ENCODE assay signal across 12 mouse cellular contexts in the genomic region with DNA sequence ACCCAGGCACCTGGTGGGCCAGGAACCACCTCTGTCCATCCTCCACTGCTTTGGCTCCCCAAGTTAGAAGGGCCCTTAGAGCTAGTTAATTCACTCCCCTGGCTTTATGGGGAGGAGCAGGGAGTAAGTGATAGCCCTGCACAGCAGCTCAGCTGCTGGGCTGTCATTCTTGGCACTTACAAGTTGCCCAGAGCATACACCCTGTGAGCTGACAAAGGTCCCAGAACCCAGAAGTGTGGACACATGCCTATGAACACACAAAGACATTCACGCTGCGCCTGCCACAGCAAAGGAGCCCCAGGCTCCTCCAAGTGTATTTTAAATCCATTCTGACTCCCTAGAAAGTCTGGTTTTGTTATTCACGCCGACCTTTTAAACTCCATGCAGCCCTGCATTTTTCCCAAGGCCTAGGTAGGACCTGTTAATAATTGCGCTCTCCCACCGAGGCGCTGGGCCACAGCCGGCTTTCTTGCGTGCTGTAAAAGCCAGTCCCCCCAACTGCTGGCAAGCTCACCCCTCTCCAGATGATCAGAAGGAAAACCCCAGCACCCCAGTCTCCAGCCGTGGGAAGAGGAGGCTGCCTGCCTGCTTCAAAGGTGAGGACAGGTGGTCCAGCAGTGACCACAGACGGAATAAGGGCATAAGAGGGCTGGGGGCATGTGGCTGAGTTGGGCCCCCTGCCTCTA.
A peak's percentile ranks its signal among the peaks of the same experiment; 100 is the strongest.
DNase-seq lines count a peak whose midpoint lies in the region; ATAC-seq and TF ChIP-seq lines count a peak whose summit lies in the region.
"Had no signal": no experiment of that assay in that cellular context is flagged by ENCODE, and none has a peak within 500 bp of the region (broad histone marks: within the 10 kb centered on the region; RNA-seq: fewer than 3 reads in every experiment).

No protein-coding gene starts in this region.

- H3K27ac ChIP-seq in heart, postnatal 0 days (ENCODE audit: low read depth): 0 out of 2 replicates have a peak overlapping the region, but pooled peaks have one; percentile 25
- H3K27ac ChIP-seq in heart, embryonic 11.5 days (ENCODE audit: low read depth, low read length): no peak overlapping the region
- H3K27ac ChIP-seq in limb, embryonic 11.5 days (replicated peaks; ENCODE audit: low read depth, low read length): no peak overlapping the region
- no peak overlapping the region; the same call in 1 of the 2 replicates for H3K27ac ChIP-seq in limb, embryonic 10.5 days
- no peak overlapping the region; the same call in 1 of the 2 replicates for H3K27ac ChIP-seq in forebrain, embryonic 13.5 days
- peak overlapping the region; percentile 69 for H3K27ac ChIP-seq in limb, embryonic 14.5 days (replicated peaks; ENCODE audit: low read depth, low read length)
- H3K27ac ChIP-seq: hindbrain, embryonic 15.5 days; liver, embryonic 14.5 days; stomach, postnatal 0 days had no signal

- no peak for TF ChIP-seq EP300 in heart, postnatal 0 days (IDR thresholded peaks at IDR 0.05; ENCODE audit: low read depth)

- no peak overlapping the region for H3K4me2 ChIP-seq in heart, postnatal 0 days (ENCODE audit: low read depth, low read length)
- H3K4me2 ChIP-seq in heart, embryonic 11.5 days: no peak overlapping the region
- no peak overlapping the region for H3K4me2 ChIP-seq in limb, embryonic 11.5 days (ENCODE audit: low read depth, severe bottlenecking)
- no peak overlapping the region for H3K4me2 ChIP-seq in forebrain, embryonic 13.5 days
- H3K4me2 ChIP-seq in limb, embryonic 14.5 days (replicated peaks; ENCODE audit: low read depth, low read length, severe bottlenecking): peak overlapping the region; percentile 0; the same call in 1 of the 2 replicates
- H3K4me2 ChIP-seq: hindbrain, embryonic 15.5 days had no signal

- H3K4me3 ChIP-seq in heart, postnatal 0 days (ENCODE audit: low read depth, low read length): no peak overlapping the region
- no peak overlapping the region for H3K4me3 ChIP-seq in heart, embryonic 11.5 days (ENCODE audit: low read depth, low read length)
- no peak overlapping the region for H3K4me3 ChIP-seq in limb, embryonic 11.5 days (ENCODE audit: low read depth, low read length)
- H3K4me3 ChIP-seq in limb, embryonic 10.5 days: no peak overlapping the region
- no peak overlapping the region for H3K4me3 ChIP-seq in forebrain, embryonic 13.5 days
- H3K4me3 ChIP-seq in limb, embryonic 14.5 days (replicated peaks; ENCODE audit: low read length): no peak overlapping the region
- H3K4me3 ChIP-seq: erythroblast, embryonic 14.5 days; hindbrain, embryonic 15.5 days had no signal

- no peak overlapping the region for H3K9ac ChIP-seq in heart, postnatal 0 days (replicated peaks; ENCODE audit: low read depth, low read length)
- H3K9ac ChIP-seq in heart, embryonic 11.5 days (ENCODE audit: low read depth, low read length): no peak overlapping the region
- H3K9ac ChIP-seq in limb, embryonic 11.5 days (ENCODE audit: low read length): no peak overlapping the region
- H3K9ac ChIP-seq in forebrain, embryonic 13.5 days: no peak overlapping the region
- H3K9ac ChIP-seq in limb, embryonic 14.5 days (ENCODE audit: low read depth, low read length, severe bottlenecking): no peak overlapping the region
- H3K9ac ChIP-seq: hindbrain, embryonic 15.5 days; liver, embryonic 14.5 days had no signal

- no peak for ATAC-seq in heart, postnatal 0 days (ENCODE audit: insufficient read depth, low read depth)
- no peak for ATAC-seq in heart, embryonic 11.5 days (replicated peaks; ENCODE audit: insufficient number of reproducible peaks, low FRiP score, low TSS enrichment)
- ATAC-seq in limb, embryonic 11.5 days (ENCODE audit: insufficient number of reproducible peaks, low FRiP score, low TSS enrichment, low read depth): peak; percentile 31; the same call in 1 of the 2 replicates
- ATAC-seq in forebrain, embryonic 13.5 days: peak; percentile 57; the same call in 1 of the 2 replicates
- ATAC-seq in limb, embryonic 14.5 days (ENCODE audit: low FRiP score, low read depth): peak; percentile 69

- no peak for TF ChIP-seq CTCF in heart, postnatal 0 days (IDR thresholded peaks at IDR 0.05; ENCODE audit: low read depth)

- no peaks in the 10 kb centered on the region for H3K9me3 ChIP-seq in heart, postnatal 0 days (replicated peaks; ENCODE audit: control insufficient read depth, low read length)
- no peaks in the 10 kb centered on the region for H3K9me3 ChIP-seq in heart, embryonic 11.5 days (replicated peaks; ENCODE audit: control insufficient read depth, low read length)
- no peaks in the 10 kb centered on the region for H3K9me3 ChIP-seq in limb, embryonic 11.5 days (ENCODE audit: control insufficient read depth, low read length)
- no peaks in the 10 kb centered on the region for H3K9me3 ChIP-seq in limb, embryonic 10.5 days (replicated peaks)
- no peaks in the 10 kb centered on the region for H3K9me3 ChIP-seq in forebrain, embryonic 13.5 days (replicated peaks)
- H3K9me3 ChIP-seq in limb, embryonic 14.5 days (ENCODE audit: control insufficient read depth, low read length): no peaks in the 10 kb centered on the region
- H3K9me3 ChIP-seq: hindbrain, embryonic 15.5 days had no signal

- no peak for TF ChIP-seq POLR2A in limb, embryonic 14.5 days (IDR thresholded peaks at IDR 0.05; ENCODE audit: borderline replicate concordance, extremely low read depth, insufficient read depth, insufficient read length)

- 69% methylated on average over 11 of the region's 11 CpGs for WGBS in heart, postnatal 0 days
- WGBS in heart, embryonic 11.5 days (ENCODE audit: insufficient replicate concordance): 52% methylated on average over 11 of the region's 11 CpGs
- WGBS in limb, embryonic 11.5 days: 32% methylated on average over 11 of the region's 11 CpGs
- whole genome bisulfite sequencing in limb, embryonic 10.5 days: 42% methylated on average over 11 of the region's 11 CpGs
- WGBS in forebrain, embryonic 13.5 days: 46% methylated on average over 11 of the region's 11 CpGs
- WGBS in limb, embryonic 14.5 days: 16% methylated on average over 11 of the region's 11 CpGs

- DNase-seq in heart, postnatal 0 days (ENCODE audit: low spot score): no peak
- peak; percentile 21 for DNase-seq in limb, embryonic 11.5 days (ENCODE audit: low spot score)
- DNase-seq in limb, embryonic 10.5 days (ENCODE audit: low spot score): no peak
- peak; percentile 58 for DNase-seq in limb, embryonic 14.5 days (ENCODE audit: low spot score)
- no peak for DNase-seq in spleen, adult 18-20 months
- DNase-seq: cerebellum, adult 8-10 months had no signal

- no peaks in the 10 kb centered on the region for H3K27me3 ChIP-seq in heart, postnatal 0 days (ENCODE audit: control insufficient read depth, insufficient read depth, low read length)
- H3K27me3 ChIP-seq in heart, embryonic 11.5 days (ENCODE audit: control insufficient read depth, insufficient read depth, low read length): no peaks in the 10 kb centered on the region
- H3K27me3 ChIP-seq in limb, embryonic 11.5 days (ENCODE audit: control insufficient read depth, insufficient read depth, low read length): peaks cover 50% of the 10 kb centered on the region
- H3K27me3 ChIP-seq in limb, embryonic 10.5 days (ENCODE audit: low read depth, poor library complexity, severe bottlenecking): peaks cover 99% of the 10 kb centered on the region
- H3K27me3 ChIP-seq in forebrain, embryonic 13.5 days: no peaks in the 10 kb centered on the region
- H3K27me3 ChIP-seq in limb, embryonic 14.5 days (ENCODE audit: control insufficient read depth, insufficient read depth, low read length): 0 out of 2 replicates have a peak, but pooled peaks cover 2% of the 10 kb centered on the region
- H3K27me3 ChIP-seq: hindbrain, embryonic 15.5 days had no signal

- H3K36me3 ChIP-seq in heart, postnatal 0 days (replicated peaks; ENCODE audit: control insufficient read depth, insufficient read depth, low read length): no peaks in the 10 kb centered on the region
- no peaks in the 10 kb centered on the region for H3K36me3 ChIP-seq in heart, embryonic 11.5 days (ENCODE audit: control insufficient read depth, insufficient read depth, low read length)
- H3K36me3 ChIP-seq in limb, embryonic 11.5 days (ENCODE audit: control insufficient read depth, insufficient read depth, low read length): no peaks in the 10 kb centered on the region
- no peaks in the 10 kb centered on the region for H3K36me3 ChIP-seq in limb, embryonic 10.5 days
- H3K36me3 ChIP-seq in forebrain, embryonic 13.5 days (ENCODE audit: poor library complexity, severe bottlenecking): no peaks in the 10 kb centered on the region
- H3K36me3 ChIP-seq in limb, embryonic 14.5 days (ENCODE audit: control insufficient read depth, insufficient read depth, low read length): no peaks in the 10 kb centered on the region
- H3K36me3 ChIP-seq: hindbrain, embryonic 15.5 days had no signal

- peaks cover 20% of the 10 kb centered on the region for H3K4me1 ChIP-seq in heart, postnatal 0 days (ENCODE audit: control insufficient read depth, insufficient read depth)
- H3K4me1 ChIP-seq in heart, embryonic 11.5 days (ENCODE audit: control insufficient read depth, insufficient read depth, low read length): peaks cover 8% of the 10 kb centered on the region; the same call in 1 of the 2 replicates
- peaks cover 8% of the 10 kb centered on the region; the same call in 1 of the 2 replicates for H3K4me1 ChIP-seq in limb, embryonic 11.5 days (ENCODE audit: control insufficient read depth, insufficient read depth, low read length)
- peaks cover 10% of the 10 kb centered on the region for H3K4me1 ChIP-seq in limb, embryonic 10.5 days
- 0 out of 2 replicates have a peak, but pooled peaks cover 7% of the 10 kb centered on the region for H3K4me1 ChIP-seq in forebrain, embryonic 13.5 days
- H3K4me1 ChIP-seq in limb, embryonic 14.5 days (ENCODE audit: control insufficient read depth, insufficient read depth, low read length): peaks cover 19% of the 10 kb centered on the region

Comparison
In these comparisons a context has a peak if more than half of its experiments do, and no peak if none do; other contexts are left out.
1. DNase-seq: peak in limb, embryonic 11.5 days (single experiment) and limb, embryonic 14.5 days (single experiment); none in heart, postnatal 0 days (single experiment), limb, embryonic 10.5 days (single experiment) and spleen, adult 18-20 months (0 of 2).
2. H3K27ac ChIP-seq: peak in heart, postnatal 0 days (single experiment) and limb, embryonic 14.5 days (single experiment); none in heart, embryonic 11.5 days (single experiment), limb, embryonic 11.5 days (single experiment), limb, embryonic 10.5 days (single experiment) and forebrain, embryonic 13.5 days (single experiment).
3. ATAC-seq: peak in limb, embryonic 11.5 days (single experiment), forebrain, embryonic 13.5 days (single experiment) and limb, embryonic 14.5 days (single experiment); none in heart, postnatal 0 days (single experiment) and heart, embryonic 11.5 days (single experiment).